Comparison of ENCODE assay signal across 10 mouse cellular contexts in the genomic region with DNA sequence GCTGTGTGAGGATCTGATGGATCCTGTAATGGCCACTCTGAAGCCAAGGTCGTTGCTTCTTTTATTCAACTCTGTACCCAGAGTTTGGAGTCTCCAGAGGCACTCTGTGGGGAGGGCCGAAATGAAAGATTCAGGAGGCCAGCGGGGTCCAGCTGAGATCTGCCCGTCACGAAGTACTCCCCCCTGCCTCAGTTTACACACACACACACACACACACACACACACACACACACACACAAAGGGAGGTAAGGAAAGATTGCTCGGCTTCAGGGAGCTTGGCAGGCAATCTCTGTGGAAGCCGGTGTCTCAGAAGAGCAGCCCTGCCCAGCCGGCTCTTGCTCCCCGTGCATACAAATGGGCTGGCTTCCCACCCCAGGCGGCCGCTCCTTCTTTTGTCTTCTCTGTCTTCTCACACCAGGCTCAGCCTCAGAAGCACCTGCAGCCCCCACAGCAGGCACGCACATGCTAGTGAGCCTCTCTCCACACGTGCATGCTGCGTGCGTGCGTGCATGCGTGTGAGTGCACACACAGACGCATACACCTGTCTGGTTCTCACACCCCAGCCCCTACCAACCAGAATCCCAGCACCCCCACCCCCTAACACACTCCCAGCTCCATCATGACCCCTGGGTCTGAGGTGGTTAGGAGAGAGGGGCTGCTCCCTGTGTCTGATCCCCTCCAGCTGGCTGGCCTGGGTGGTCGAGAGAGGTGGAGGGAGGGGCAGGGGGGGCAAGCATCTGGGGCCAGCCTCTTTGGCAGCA.
DNase-seq lines count a peak whose midpoint lies in the region; ATAC-seq lines count a peak whose summit lies in the region.
"Had no signal": no experiment of that assay in that cellular context is flagged by ENCODE, and none has a peak within 500 bp of the region (broad histone marks: within the 10 kb centered on the region; RNA-seq: fewer than 3 reads in every experiment).

No protein-coding gene starts in this region.

- peak; percentile 24 for ATAC-seq in forebrain, embryonic 14.5 days
- peak; percentile 65 for ATAC-seq in midbrain, embryonic 11.5 days (ENCODE audit: low FRiP score)
- no peak; the same call in 1 of the 2 replicates for ATAC-seq in liver, embryonic 12.5 days

- no peaks in the 10 kb centered on the region for H3K9me3 ChIP-seq in forebrain, embryonic 14.5 days (replicated peaks; ENCODE audit: control insufficient read depth, low read length)
- H3K9me3 ChIP-seq in midbrain, embryonic 11.5 days (ENCODE audit: control insufficient read depth, low read length), result no peaks in the 10 kb centered on the region
- no peaks in the 10 kb centered on the region for H3K9me3 ChIP-seq in liver, embryonic 12.5 days (replicated peaks)

- H3K9ac ChIP-seq in forebrain, embryonic 14.5 days (ENCODE audit: low read length), result peak overlapping the region; percentile 48
- H3K9ac ChIP-seq in midbrain, embryonic 11.5 days (ENCODE audit: low read length), result peak overlapping the region; percentile 63
- H3K9ac ChIP-seq in liver, embryonic 12.5 days, result no peak overlapping the region

- no peak overlapping the region for H3K4me3 ChIP-seq in forebrain, embryonic 14.5 days (ENCODE audit: low read depth, low read length)
- no peak overlapping the region for H3K4me3 ChIP-seq in midbrain, embryonic 11.5 days (ENCODE audit: low read depth, low read length)
- no peak overlapping the region for H3K4me3 ChIP-seq in liver, embryonic 12.5 days

- DNase-seq in thymus, postnatal 10 days (ENCODE audit: low spot score in 2 of 2), result peak; percentile 42 to 48
- no peak for DNase-seq in thymus, adult 18-20 months
- peak; percentile 75 for DNase-seq in forebrain, embryonic 14.5 days (ENCODE audit: low spot score)
- DNase-seq in midbrain, embryonic 11.5 days (ENCODE audit: low spot score, missing footprints), result peak; percentile 97
- DNase-seq in thymus, postnatal 4 days, result peak; percentile 66
- DNase-seq in adrenal gland, postnatal 36 days, result no peak
- DNase-seq in layer of hippocampus, adult 8-10 months (ENCODE audit: low spot score in 2 of 2), result no peak
- DNase-seq: heart, adult 18-20 months; kidney, adult 8-10 months had no signal

- WGBS in forebrain, embryonic 14.5 days, result 1% methylated on average over 19 of the region's 19 CpGs
- WGBS in midbrain, embryonic 11.5 days, result 3% methylated on average over 19 of the region's 19 CpGs
- WGBS in liver, embryonic 12.5 days (ENCODE audit: insufficient replicate concordance), result 53% methylated on average over 19 of the region's 19 CpGs

- H3K27me3 ChIP-seq in forebrain, embryonic 14.5 days (replicated peaks; ENCODE audit: control insufficient read depth, insufficient read depth, low read length), result no peaks in the 10 kb centered on the region
- H3K27me3 ChIP-seq in midbrain, embryonic 11.5 days (ENCODE audit: control insufficient read depth, insufficient read depth, low read length), result no peaks in the 10 kb centered on the region
- H3K27me3 ChIP-seq in liver, embryonic 12.5 days (replicated peaks), result peaks cover 41% of the 10 kb centered on the region

- peak overlapping the region; percentile 32 for H3K4me2 ChIP-seq in forebrain, embryonic 14.5 days (ENCODE audit: low read length)
- H3K4me2 ChIP-seq in midbrain, embryonic 11.5 days, result peak overlapping the region; percentile 22
- H3K4me2 ChIP-seq in liver, embryonic 12.5 days, result no peak overlapping the region

- H3K36me3 ChIP-seq in forebrain, embryonic 14.5 days (ENCODE audit: control insufficient read depth, insufficient read depth, low read length), result no peaks in the 10 kb centered on the region
- no peaks in the 10 kb centered on the region for H3K36me3 ChIP-seq in midbrain, embryonic 11.5 days (ENCODE audit: control insufficient read depth, insufficient read depth, low read length)
- H3K36me3 ChIP-seq in liver, embryonic 12.5 days, result no peaks in the 10 kb centered on the region

- peaks cover 47% of the 10 kb centered on the region for H3K4me1 ChIP-seq in forebrain, embryonic 14.5 days (ENCODE audit: control insufficient read depth, insufficient read depth, low read length)
- peaks cover 77% of the 10 kb centered on the region for H3K4me1 ChIP-seq in midbrain, embryonic 11.5 days (ENCODE audit: control insufficient read depth, insufficient read depth, low read length)
- H3K4me1 ChIP-seq in liver, embryonic 12.5 days, result peaks cover 10% of the 10 kb centered on the region; the same call in 1 of the 2 replicates

- H3K27ac ChIP-seq in forebrain, embryonic 14.5 days (ENCODE audit: low read depth, low read length), result peak overlapping the region; percentile 86
- peak overlapping the region; percentile 97 for H3K27ac ChIP-seq in midbrain, embryonic 11.5 days (ENCODE audit: low read depth, low read length)
- no peak overlapping the region for H3K27ac ChIP-seq in liver, embryonic 12.5 days

Comparison
In these comparisons a context has a peak if more than half of its experiments do, and no peak if none do; other contexts are left out.
1. DNase-seq: peak in thymus, postnatal 10 days (2 of 2), forebrain, embryonic 14.5 days (single experiment), midbrain, embryonic 11.5 days (single experiment) and thymus, postnatal 4 days (single experiment); none in thymus, adult 18-20 months (0 of 2), adrenal gland, postnatal 36 days (0 of 2) and layer of hippocampus, adult 8-10 months (0 of 2).